21 mouse cellular contexts compared by ENCODE assay signal in genomic region chr8:71596798-71597197, GRCm38 (mm10). TPM values are rescaled to one million over a fixed set of nuclear protein-coding genes. Genes with fewer than 3 reads are reported as not detected.
DNase-seq lines count a peak whose midpoint lies in the region; ATAC-seq and TF ChIP-seq lines count a peak whose summit lies in the region.
"Had no signal": no experiment of that assay in that cellular context is flagged by ENCODE, and none has a peak within 500 bp of the region (broad histone marks: within the 10 kb centered on the region; RNA-seq: fewer than 3 reads in every experiment).

No protein-coding gene starts in this region.

- no peaks in the 10 kb centered on the region for H3K9me3 ChIP-seq in heart, embryonic 12.5 days (replicated peaks)
- H3K9me3 ChIP-seq in kidney, embryonic 16.5 days (ENCODE audit: low read length), result no peaks in the 10 kb centered on the region
- H3K9me3 ChIP-seq in hindbrain, embryonic 12.5 days (replicated peaks), result no peaks in the 10 kb centered on the region
- H3K9me3 ChIP-seq: hindbrain, embryonic 15.5 days; midbrain, embryonic 13.5 days; stomach, embryonic 15.5 days had no signal

- peaks cover 24% of the 10 kb centered on the region for H3K4me1 ChIP-seq in heart, embryonic 12.5 days (replicated peaks)
- peaks cover 10% of the 10 kb centered on the region for H3K4me1 ChIP-seq in bone marrow, adult 2 months (ENCODE audit: control insufficient read depth, insufficient read depth, low read length)
- H3K4me1 ChIP-seq in kidney, adult 2 months (ENCODE audit: control insufficient read depth, insufficient read depth, low read length), result 0 out of 2 replicates have a peak, but pooled peaks cover 8% of the 10 kb centered on the region
- peaks cover 14% of the 10 kb centered on the region for H3K4me1 ChIP-seq in kidney, embryonic 16.5 days (ENCODE audit: insufficient read depth, low read length)
- H3K4me1 ChIP-seq in hindbrain, embryonic 12.5 days, result peaks cover 12% of the 10 kb centered on the region

- no peak for TF ChIP-seq CTCF in bone marrow, adult 2 months (IDR thresholded peaks at IDR 0.05; ENCODE audit: control insufficient read depth, insufficient read depth, low read length)
- no peak for TF ChIP-seq CTCF in kidney, adult 2 months (conservative IDR thresholded peaks at IDR 0.05; ENCODE audit: insufficient read depth, insufficient read length, low read depth, low read length)

- peaks cover 32% of the 10 kb centered on the region for H3K27me3 ChIP-seq in heart, embryonic 12.5 days (replicated peaks)
- no peaks in the 10 kb centered on the region for H3K27me3 ChIP-seq in kidney, adult 2 months (replicated peaks; ENCODE audit: control insufficient read depth, insufficient read depth, low read length)
- H3K27me3 ChIP-seq in kidney, embryonic 16.5 days (ENCODE audit: insufficient read depth, low read length), result peaks cover 12% of the 10 kb centered on the region
- H3K27me3 ChIP-seq in hindbrain, embryonic 12.5 days, result peaks cover 23% of the 10 kb centered on the region
- H3K27me3 ChIP-seq: Patski had no signal

- WGBS in heart, embryonic 12.5 days, result 81% methylated on average over 4 of the region's 4 CpGs
- 36% methylated on average over 4 of the region's 4 CpGs for whole genome bisulfite sequencing in bone marrow, adult 2 months
- WGBS in kidney, adult 2 months, result 72% methylated on average over 4 of the region's 4 CpGs
- WGBS in kidney, embryonic 16.5 days, result 78% methylated on average over 4 of the region's 4 CpGs
- 88% methylated on average over 4 of the region's 4 CpGs for WGBS in hindbrain, embryonic 12.5 days

- no peak overlapping the region for H3K4me2 ChIP-seq in heart, embryonic 12.5 days
- no peak overlapping the region for H3K4me2 ChIP-seq in kidney, embryonic 16.5 days (replicated peaks; ENCODE audit: low read depth, low read length)
- H3K4me2 ChIP-seq in hindbrain, embryonic 12.5 days (replicated peaks), result no peak overlapping the region
- H3K4me2 ChIP-seq: stomach, embryonic 15.5 days had no signal

- ATAC-seq in heart, embryonic 12.5 days (ENCODE audit: insufficient number of reproducible peaks, low FRiP score), result no peak
- peak; percentile 35 for ATAC-seq in neutrophil, adult 5-6 weeks (ENCODE audit: extremely low read depth, insufficient number of reproducible peaks, low FRiP score, poor library complexity, severe bottlenecking)
- ATAC-seq in kidney, embryonic 16.5 days (ENCODE audit: low FRiP score, low TSS enrichment), result no peak
- ATAC-seq in hindbrain, embryonic 12.5 days (ENCODE audit: low FRiP score), result no peak
- ATAC-seq: forebrain, embryonic 14.5 days; Patski had no signal

- no peak overlapping the region for H3K4me3 ChIP-seq in heart, embryonic 12.5 days
- peak overlapping the region; percentile 26 for H3K4me3 ChIP-seq in bone marrow, adult 2 months (replicated peaks; ENCODE audit: control insufficient read depth, low read depth, low read length)
- H3K4me3 ChIP-seq in kidney, adult 2 months (ENCODE audit: insufficient read depth, low read depth, low read length), result no peak overlapping the region
- no peak overlapping the region for H3K4me3 ChIP-seq in kidney, embryonic 16.5 days (ENCODE audit: low read length)
- no peak overlapping the region for H3K4me3 ChIP-seq in hindbrain, embryonic 12.5 days
- H3K4me3 ChIP-seq: hindbrain, embryonic 15.5 days; midbrain, embryonic 13.5 days; stomach, embryonic 15.5 days had no signal

- no peak overlapping the region for H3K9ac ChIP-seq in heart, embryonic 12.5 days
- no peak overlapping the region for H3K9ac ChIP-seq in kidney, embryonic 16.5 days (replicated peaks; ENCODE audit: low read length)
- H3K9ac ChIP-seq in hindbrain, embryonic 12.5 days, result no peak overlapping the region
- H3K9ac ChIP-seq: hindbrain, embryonic 15.5 days; liver, embryonic 14.5 days; midbrain, embryonic 13.5 days; stomach, embryonic 15.5 days had no signal

- no peak for TF ChIP-seq POLR2A in bone marrow, adult 2 months (IDR thresholded peaks at IDR 0.05; ENCODE audit: borderline replicate concordance, control insufficient read depth, low read depth, low read length)
- no peak for TF ChIP-seq POLR2A in kidney, adult 2 months (IDR thresholded peaks at IDR 0.05; ENCODE audit: low read depth, low read length)

- peaks cover 4% of the 10 kb centered on the region for H3K36me3 ChIP-seq in heart, embryonic 12.5 days
- H3K36me3 ChIP-seq in kidney, adult 2 months (ENCODE audit: control insufficient read depth, insufficient read depth, low read length), result no peaks in the 10 kb centered on the region
- peaks cover 6% of the 10 kb centered on the region; the same call in 1 of the 2 replicates for H3K36me3 ChIP-seq in kidney, embryonic 16.5 days (ENCODE audit: insufficient read depth, low read length)
- peaks cover 3% of the 10 kb centered on the region; the same call in 1 of the 2 replicates for H3K36me3 ChIP-seq in hindbrain, embryonic 12.5 days
- H3K36me3 ChIP-seq: stomach, embryonic 15.5 days had no signal

- H3K27ac ChIP-seq in heart, embryonic 12.5 days (ENCODE audit: poor library complexity, severe bottlenecking), result no peak overlapping the region
- H3K27ac ChIP-seq in bone marrow, adult 2 months (ENCODE audit: control insufficient read depth, insufficient read depth, low read depth, low read length, poor library complexity), result peak overlapping the region; percentile 72
- H3K27ac ChIP-seq in kidney, adult 2 months (ENCODE audit: insufficient read depth, low read depth, low read length), result no peak overlapping the region
- H3K27ac ChIP-seq in kidney, embryonic 16.5 days (ENCODE audit: low read length), result no peak overlapping the region
- no peak overlapping the region for H3K27ac ChIP-seq in hindbrain, embryonic 12.5 days
- H3K27ac ChIP-seq: hindbrain, embryonic 15.5 days; liver, embryonic 14.5 days; midbrain, embryonic 13.5 days; stomach, embryonic 15.5 days had no signal

- peak; percentile 93 for DNase-seq in heart, adult 11 months
- DNase-seq in B cell, adult 2 months, result peak; percentile 71 to 76
- no peak for DNase-seq in kidney, adult 2 months
- DNase-seq: heart, postnatal 10 days; kidney, adult 18-20 months; kidney, postnatal 4 days; lung, postnatal 4 days had no signal

RNA-seq across cellular contexts. Expression of gene Fam129c, which starts 0.7 kb away (rescaled TPM):
- 2.2 and 2.4 TPM in 2 replicates for polyA plus RNA-seq in heart, embryonic 12.5 days (2016; fragmentation: Nextera tagmentation; extraction: Ambion mirVana)
- 67.8 and 106 TPM in 2 replicates for polyA plus RNA-seq in bone marrow, adult 2 months (2011; ENCODE audit: insufficient read depth, insufficient read length, low replicate concordance, missing spikeins)
- 94.7 and 127 TPM in 2 replicates for total RNA-seq in neutrophil, adult 5-6 weeks (2017)
- polyA plus RNA-seq in kidney, adult 2 months (2012; rRNA removed), result 1.2 and 2.4 TPM in 2 replicates
- 4.6 and 5.3 TPM in 2 replicates for polyA plus RNA-seq in kidney, embryonic 16.5 days (2015; fragmentation: Nextera tagmentation; extraction: Ambion mirVana)
- 5.3 and 6.3 TPM in 2 replicates for polyA plus RNA-seq in hindbrain, embryonic 12.5 days (2016; fragmentation: Nextera tagmentation; extraction: Ambion mirVana)

RNA-seq across cellular contexts. Expression of gene Pgls, which starts 4.8 kb away (rescaled TPM):
- 178 and 179 TPM in 2 replicates for polyA plus RNA-seq in heart, embryonic 12.5 days (2016; fragmentation: Nextera tagmentation; extraction: Ambion mirVana)
- 111 and 147 TPM in 2 replicates for polyA plus RNA-seq in bone marrow, adult 2 months (2011; ENCODE audit: insufficient read depth, insufficient read length, low replicate concordance, missing spikeins)
- total RNA-seq in neutrophil, adult 5-6 weeks (2017), result 45.6 and 55.1 TPM in 2 replicates
- polyA plus RNA-seq in kidney, adult 2 months (2012; rRNA removed), result 134 TPM in 2 replicates
- 244 and 252 TPM in 2 replicates for polyA plus RNA-seq in kidney, embryonic 16.5 days (2015; fragmentation: Nextera tagmentation; extraction: Ambion mirVana)
- polyA plus RNA-seq in hindbrain, embryonic 12.5 days (2016; fragmentation: Nextera tagmentation; extraction: Ambion mirVana), result 197 and 202 TPM in 2 replicates

RNA-seq across cellular contexts. Expression of gene Colgalt1, which starts 14.0 kb away (rescaled TPM):
- 60.7 and 61.4 TPM in 2 replicates for polyA plus RNA-seq in heart, embryonic 12.5 days (2016; fragmentation: Nextera tagmentation; extraction: Ambion mirVana)
- polyA plus RNA-seq in bone marrow, adult 2 months (2011; ENCODE audit: insufficient read depth, insufficient read length, low replicate concordance, missing spikeins), result 31.8 and 53.0 TPM in 2 replicates
- total RNA-seq in neutrophil, adult 5-6 weeks (2017), result 92.2 and 92.5 TPM in 2 replicates
- 62.2 and 70.4 TPM in 2 replicates for polyA plus RNA-seq in kidney, adult 2 months (2012; rRNA removed)
- 77.6 and 78.5 TPM in 2 replicates for polyA plus RNA-seq in kidney, embryonic 16.5 days (2015; fragmentation: Nextera tagmentation; extraction: Ambion mirVana)
- 63.7 and 65.9 TPM in 2 replicates for polyA plus RNA-seq in hindbrain, embryonic 12.5 days (2016; fragmentation: Nextera tagmentation; extraction: Ambion mirVana)

RNA-seq across cellular contexts. Expression of gene Slc27a1, which starts 28.1 kb away (rescaled TPM):
- 21.2 and 22.6 TPM in 2 replicates for polyA plus RNA-seq in heart, embryonic 12.5 days (2016; fragmentation: Nextera tagmentation; extraction: Ambion mirVana)
- 11.2 and 12.6 TPM in 2 replicates for polyA plus RNA-seq in bone marrow, adult 2 months (2011; ENCODE audit: insufficient read depth, insufficient read length, low replicate concordance, missing spikeins)
- 3.4 and 5.7 TPM in 2 replicates for total RNA-seq in neutrophil, adult 5-6 weeks (2017)
- polyA plus RNA-seq in kidney, adult 2 months (2012; rRNA removed), result 146 and 182 TPM in 2 replicates
- polyA plus RNA-seq in kidney, embryonic 16.5 days (2015; fragmentation: Nextera tagmentation; extraction: Ambion mirVana), result 49.8 and 56.2 TPM in 2 replicates
- polyA plus RNA-seq in hindbrain, embryonic 12.5 days (2016; fragmentation: Nextera tagmentation; extraction: Ambion mirVana), result 51.3 and 54.8 TPM in 2 replicates

RNA-seq across cellular contexts. Expression of gene Nxnl1, which starts 30.4 kb away (rescaled TPM):
- polyA plus RNA-seq in heart, embryonic 12.5 days (2016; fragmentation: Nextera tagmentation; extraction: Ambion mirVana), result not detected in 2 replicates
- polyA plus RNA-seq in bone marrow, adult 2 months (2011; ENCODE audit: insufficient read depth, insufficient read length, low replicate concordance, missing spikeins), result not detected in 2 replicates
- total RNA-seq in neutrophil, adult 5-6 weeks (2017), result not detected in 2 replicates
- 0.14 and 0.19 TPM in 2 replicates for polyA plus RNA-seq in kidney, adult 2 months (2012; rRNA removed)
- 0.24 and 0.31 TPM in 2 replicates for polyA plus RNA-seq in kidney, embryonic 16.5 days (2015; fragmentation: Nextera tagmentation; extraction: Ambion mirVana)
- polyA plus RNA-seq in hindbrain, embryonic 12.5 days (2016; fragmentation: Nextera tagmentation; extraction: Ambion mirVana), result not detected in 2 replicates
- total RNA-seq: gastrocnemius, adult 18-20 months; layer of hippocampus, postnatal 25 days had no signal
- polyA plus RNA-seq: forebrain, embryonic 14.5 days; limb, embryonic 11.5 days; midbrain, embryonic 13.5 days had no signal
